Mouse (Mus musculus) testis, postnatal 14 days (tissue): ENCODE results near the gene Cmtm2a.
"Not testable (repeated sequence)": the region's sequence is repeated elsewhere in the genome, so short reads cannot be mapped to it uniquely, and the experiment has no call there.

Experiments
- DNase-seq: peaks from one replicate; pipeline ENCODE4 v3.0.0; 2021; ENCODE audit warnings: low spot score

Gene Cmtm2a

DNA sequence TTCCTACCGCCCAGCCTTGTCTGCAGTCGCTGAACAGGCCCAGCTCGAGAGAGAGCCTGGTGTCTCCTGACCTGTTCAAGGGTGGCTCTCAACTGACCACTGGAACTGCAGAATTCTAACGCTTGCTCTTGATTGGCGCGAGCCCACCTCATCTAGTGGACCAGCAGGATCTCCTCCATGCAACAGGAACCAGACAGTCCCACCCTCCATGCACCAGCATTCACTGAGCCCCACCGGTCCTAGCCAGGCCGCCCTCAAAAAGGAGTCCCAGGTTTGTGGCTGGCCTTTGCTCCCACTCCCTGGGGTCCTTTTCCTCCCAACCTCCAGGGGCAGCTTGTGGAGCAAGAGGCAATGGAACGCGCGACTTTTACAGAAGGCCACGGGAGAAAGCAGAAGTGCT is at the start of gene Cmtm2a:
Cmtm2a (minus strand) TSS at position 101 of the 400 bp plus-strand sequence.
- not testable (repeated sequence) for DNase-seq

GRCm38 (mm10) chr8:104342426-104342825 is 49.4 kb upstream of the Cmtm2a start:
- DNase-seq: no peak

DNA sequence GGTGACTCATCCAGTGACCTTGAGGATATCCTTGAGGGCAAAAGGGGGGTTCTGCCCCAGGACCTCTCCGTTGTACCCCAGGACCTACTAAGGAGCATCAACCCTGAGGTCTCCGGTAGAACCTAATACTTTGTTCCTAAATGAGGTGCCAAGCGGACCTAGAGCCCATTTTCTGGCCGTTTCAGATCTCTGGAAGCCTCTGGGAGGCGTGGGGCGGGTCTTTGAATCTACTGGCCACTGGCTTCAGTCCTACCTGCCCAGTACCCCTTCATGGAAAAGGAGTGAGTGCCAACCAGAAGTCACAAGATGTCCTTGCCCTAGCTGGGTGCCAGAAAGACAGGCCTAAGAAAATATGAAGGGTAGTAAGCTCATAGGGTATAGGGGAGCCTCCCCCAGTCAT is 48.7 kb upstream of the Cmtm2a start:
- DNase-seq: no peak

DNA sequence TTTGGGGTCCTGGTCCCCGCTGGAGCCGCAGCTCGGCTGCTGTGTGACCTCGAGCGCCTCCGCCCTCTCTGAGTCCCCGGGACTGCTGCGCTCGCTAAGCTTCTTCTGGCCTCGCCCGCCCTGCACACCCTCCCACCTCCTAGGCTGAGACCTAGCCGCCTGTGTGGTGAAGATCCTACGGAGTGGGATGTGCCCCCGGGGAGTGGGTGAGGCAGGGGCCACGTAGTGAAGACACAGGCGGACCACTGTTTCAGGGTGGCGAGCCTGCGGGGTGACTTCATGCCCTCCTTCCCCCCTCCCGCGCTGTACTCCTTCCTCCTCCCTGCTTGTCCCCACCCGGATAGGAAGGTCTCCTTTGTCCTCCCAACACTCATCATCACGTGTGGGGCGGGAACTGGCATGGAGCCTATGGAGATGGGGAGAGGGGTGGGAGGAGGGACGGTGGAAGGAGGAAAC is 48.2 kb upstream of the Cmtm2a start:
- DNase-seq: peak; percentile 74

DNA sequence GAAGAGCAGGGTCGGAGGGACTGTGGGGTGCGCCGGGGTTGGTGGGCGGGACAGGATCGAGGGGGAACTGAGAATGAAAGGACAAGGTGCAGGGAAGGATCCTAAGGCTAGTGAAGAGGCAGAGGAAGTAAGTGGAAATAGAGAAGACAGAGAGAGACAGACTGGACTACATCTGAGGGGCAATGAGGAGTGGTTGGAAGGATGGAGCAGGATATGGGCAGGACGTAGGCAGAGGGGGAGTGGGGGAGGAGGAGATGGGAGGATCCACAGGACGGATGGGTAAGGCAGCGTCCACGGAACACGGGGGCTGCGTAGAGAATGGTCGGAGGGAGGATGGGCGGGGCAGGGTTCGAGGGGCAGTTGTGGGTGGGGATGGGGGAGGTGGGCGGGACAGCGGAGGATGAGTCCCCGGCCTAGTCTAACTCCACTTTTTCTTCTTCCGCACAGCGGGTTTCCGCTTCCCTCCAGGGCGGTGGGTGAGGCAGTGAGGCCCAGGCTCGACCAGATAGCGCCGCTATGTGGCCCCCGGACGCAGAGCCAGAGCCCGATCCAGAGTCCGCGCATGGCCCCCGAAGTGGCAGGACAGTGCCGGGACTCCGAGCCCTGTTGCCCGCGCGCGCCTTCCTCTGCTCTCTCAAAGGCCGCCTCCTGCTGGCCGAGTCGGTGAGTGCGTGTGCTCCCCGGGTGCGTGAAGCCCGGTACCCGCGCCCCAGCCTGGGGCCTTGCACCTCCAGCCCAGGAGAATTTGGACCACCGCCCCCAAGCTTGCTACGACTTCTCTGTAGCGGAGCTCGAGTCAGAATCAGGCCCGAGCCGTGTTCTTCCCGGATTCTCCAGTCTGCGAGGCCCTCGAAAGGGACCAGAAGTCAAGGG is 47.5 kb upstream of the Cmtm2a start:
- peak; percentile 76 for DNase-seq

- DNase-seq: no peak
These were observed 46.9 kb upstream of the Cmtm2a start for GRCm38 (mm10) chr8:104339983-104340232.

DNA sequence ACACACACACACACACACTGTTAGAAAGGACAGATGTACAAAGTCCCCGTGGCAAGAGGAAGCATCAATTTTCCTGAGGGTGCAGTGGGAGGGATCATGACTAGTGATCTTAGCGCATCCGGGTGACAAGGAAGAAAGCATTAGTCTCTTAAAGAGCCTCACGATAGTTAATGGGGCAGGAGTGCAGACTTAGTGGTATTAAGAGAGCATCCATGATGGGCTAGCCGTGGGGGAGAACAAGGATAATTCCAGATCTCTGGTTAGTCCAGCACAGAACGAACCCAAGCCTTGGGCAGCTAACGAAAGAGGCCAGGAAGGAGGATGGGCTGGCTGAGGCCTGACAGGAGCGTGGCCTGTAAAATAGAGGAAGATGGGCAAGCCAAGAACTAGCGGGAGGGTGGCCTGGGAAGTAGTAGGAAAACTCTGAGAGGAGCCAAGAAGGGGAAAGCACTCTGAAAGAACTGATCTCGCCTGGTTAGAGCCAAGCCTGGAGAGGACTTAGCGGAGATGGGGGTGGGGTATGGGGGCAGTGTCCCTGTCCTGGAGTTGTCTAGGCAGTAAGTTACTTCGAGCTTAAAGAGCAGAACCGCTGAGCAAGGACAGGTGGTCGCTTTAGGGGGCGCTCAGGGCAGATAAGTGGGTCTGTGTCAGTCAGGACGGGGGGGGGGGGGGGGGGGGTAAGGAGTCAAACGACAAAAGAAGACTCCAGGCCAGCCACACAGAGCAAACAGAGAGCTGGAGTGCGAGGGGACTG is 46.4 kb upstream of the Cmtm2a start, which contains the start of gene Cmtm3:
Cmtm3 (plus strand) TSS at position 182 of the 754 bp plus-strand sequence.
- DNase-seq: peak; percentile 34

DNA sequence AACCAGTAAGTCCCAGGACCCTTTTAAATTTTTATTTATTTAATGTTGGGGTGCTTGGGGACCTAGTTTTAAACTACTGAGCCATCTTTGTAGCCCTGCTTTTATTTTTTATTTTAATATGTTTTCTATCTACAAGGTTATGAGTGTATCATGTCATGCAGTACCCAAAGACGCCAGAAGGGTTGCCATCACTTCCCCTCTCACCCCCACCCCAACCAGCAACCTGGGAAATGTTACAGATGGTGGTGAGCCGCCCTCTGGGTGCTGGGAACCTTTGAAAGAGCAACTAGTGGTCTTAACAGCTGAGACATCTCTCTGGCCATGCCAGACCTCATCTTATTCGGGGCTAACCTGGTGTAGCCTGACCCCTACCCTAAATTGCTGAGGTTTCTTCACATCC is 44.9 kb upstream of the Cmtm2a start:
- DNase-seq: no peak

DNA sequence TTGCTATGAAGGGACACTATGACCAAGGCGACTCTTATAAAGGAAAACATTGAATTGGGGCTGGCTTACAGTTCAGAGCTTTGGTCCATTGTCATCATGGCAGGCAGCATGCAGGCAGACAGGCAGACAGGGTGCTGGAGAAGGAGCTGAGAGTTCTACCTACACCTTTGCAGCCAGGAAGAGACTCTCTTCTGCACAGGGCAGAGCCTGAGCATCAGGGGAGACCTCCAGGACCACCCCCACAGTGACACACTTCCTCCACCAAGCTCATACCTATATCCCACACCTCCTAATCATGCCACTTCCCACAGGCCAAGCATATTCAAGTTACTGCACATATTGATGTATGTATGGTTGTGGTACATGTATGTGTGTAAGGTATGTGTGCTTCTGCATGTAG is 43.8 kb upstream of the Cmtm2a start:
- DNase-seq: no peak

- no peak for DNase-seq
These were observed 41.2 kb upstream of the Cmtm2a start for GRCm38 (mm10) chr8:104334196-104334595.

DNA sequence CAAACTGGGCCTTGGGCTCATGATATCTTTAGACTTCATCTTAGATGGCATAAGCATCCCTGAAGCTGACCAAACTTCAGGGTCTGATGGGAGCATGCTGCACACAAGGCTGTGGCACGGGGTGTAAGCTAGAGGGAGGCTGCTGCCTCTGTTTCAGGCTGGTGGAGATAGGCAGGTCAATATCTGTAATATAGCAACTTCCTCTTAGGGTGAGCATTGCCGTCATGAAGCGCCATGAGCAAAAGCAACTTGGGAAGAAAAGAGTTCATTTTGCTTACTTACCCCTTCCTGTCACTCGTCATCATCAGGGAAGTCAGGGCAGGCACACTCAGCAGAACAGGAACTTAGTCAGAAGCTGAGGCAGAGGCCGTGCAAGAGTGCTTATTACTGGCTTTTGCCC is 40.8 kb upstream of the Cmtm2a start:
- DNase-seq: no peak

DNA sequence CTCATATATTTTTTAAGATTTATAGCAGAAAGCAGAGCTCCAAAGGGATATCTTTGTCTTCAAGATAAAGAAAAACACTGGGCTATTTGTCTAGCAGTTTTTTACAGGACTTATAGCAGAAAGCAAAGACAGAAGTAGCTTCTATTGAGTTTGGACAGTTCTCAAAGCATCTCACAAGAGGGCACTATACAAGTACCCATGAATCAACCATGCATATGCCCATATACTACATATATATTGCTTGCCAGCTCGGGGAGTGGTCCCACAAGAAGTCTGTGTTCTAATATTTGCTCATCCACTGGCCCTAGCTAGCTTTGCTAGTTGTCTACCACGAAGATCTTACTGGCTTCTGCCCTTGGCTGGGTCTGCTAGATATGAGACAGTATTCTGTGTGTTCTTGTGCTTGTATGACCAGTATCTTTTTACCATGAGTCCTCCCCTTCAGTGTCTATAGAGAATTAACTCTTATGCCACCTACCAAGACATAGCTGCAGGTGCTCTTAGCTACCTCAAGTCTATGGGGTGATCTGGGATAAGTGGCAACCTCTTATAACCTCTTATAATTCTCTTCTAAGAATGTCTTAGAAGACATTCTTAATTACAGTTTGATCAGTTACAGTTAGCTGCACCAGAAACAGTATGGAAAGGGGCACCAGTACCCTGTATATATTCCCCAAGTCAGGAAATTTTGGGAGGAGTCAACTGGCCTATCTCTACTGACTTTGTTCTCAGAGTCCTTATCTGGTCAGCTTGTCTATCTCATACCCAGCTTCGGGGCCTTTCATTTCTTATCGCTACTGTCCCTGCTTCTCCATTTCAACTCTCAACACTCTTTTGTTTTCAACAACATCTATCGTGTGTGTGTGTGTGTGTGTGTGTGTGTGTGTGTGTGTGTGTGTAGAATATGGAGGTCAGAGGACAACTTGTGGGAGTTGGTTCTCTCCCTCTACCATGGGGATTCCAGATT is 40.0 kb upstream of the Cmtm2a start:
- DNase-seq: no peak

- not testable (repeated sequence) for DNase-seq
These were observed 28.9 kb upstream of the Cmtm2a start, which contains the start of gene Cmtm2b for GRCm38 (mm10) chr8:104321930-104322329. TSS of gene Cmtm2b (plus strand) at chr8:104322230.

- DNase-seq: not testable (repeated sequence)
These were observed 28.3 kb upstream of the Cmtm2a start, which contains the start of gene Gm11020 for GRCm38 (mm10) chr8:104321267-104321666. TSS of gene Gm11020 (plus strand) at chr8:104321567.

DNA sequence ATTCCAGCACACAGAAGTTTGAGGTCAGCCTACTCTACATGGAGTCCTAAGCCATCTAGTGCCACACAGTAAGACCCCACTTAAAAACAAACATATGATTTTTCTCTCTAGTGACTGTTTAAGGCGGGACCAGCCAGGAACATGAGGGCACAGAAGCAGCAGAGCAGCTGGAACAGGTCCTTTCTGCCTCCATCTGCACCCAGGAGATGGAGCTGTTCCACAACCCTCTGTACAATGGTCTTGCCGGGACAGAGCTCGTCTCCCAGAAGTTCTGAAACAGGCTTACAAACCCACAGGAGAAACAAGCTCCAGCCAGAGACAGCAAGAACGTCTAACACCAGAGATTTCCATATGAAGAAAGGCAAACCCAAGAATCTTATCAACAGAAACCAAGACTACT is 20.3 kb upstream of the Cmtm2a start:
- DNase-seq: no peak

DNA sequence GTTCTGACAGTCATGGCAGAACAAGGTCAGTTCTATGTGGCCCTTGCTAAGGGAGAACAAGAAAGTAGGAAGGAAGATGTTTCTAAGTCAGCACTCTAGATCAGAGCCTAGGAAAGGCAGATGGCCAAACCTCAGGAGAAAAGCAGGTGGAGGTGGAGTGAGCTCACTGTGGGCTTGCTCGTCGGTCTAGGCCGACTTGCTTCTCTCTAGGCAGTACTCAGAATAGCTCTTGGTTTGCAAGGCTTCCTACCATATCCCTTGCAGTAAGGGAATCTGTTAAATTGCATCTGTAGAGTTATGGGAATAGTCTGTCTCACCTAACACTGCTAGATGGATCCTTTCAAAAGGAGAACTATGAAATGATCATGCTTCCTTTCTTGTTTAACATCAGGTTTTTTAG is 19.0 kb upstream of the Cmtm2a start:
- DNase-seq: not testable (repeated sequence)

GRCm38 (mm10) chr8:104309441-104310155 is 16.6 kb upstream of the Cmtm2a start, which contains the start of the genes Gm45711 and Cmtm1:
TSS of gene Gm45711 (minus strand) at chr8:104310081.
TSS of gene Cmtm1 (minus strand) at chr8:104310145.
- DNase-seq: peak; percentile 19

DNA sequence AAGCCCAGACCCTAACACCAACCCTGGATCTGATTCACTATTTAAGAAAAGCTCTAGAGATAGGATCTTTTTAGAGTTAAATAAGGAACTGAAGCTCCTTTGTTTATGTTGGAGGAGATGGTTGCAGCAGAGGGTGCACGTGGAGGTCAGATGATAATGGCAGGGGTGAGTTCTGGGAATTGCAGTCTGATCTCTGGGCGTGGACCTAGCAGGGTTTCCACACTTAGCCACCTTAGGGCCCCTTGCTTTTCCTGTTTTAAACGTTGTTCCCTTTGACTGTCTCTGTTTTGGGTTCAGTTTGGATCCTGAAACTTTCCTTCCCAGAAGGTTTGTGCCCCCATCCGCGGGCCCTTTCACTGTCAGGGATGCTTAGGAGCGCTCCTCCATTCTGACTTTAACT is 15.4 kb upstream of the Cmtm2a start:
- not testable (repeated sequence) for DNase-seq

GRCm38 (mm10) chr8:104304962-104305361 is 12.0 kb upstream of the Cmtm2a start:
- DNase-seq: no peak

- not testable (repeated sequence) for DNase-seq
These were observed 9.6 kb upstream of the Cmtm2a start for GRCm38 (mm10) chr8:104302536-104302935.

DNA sequence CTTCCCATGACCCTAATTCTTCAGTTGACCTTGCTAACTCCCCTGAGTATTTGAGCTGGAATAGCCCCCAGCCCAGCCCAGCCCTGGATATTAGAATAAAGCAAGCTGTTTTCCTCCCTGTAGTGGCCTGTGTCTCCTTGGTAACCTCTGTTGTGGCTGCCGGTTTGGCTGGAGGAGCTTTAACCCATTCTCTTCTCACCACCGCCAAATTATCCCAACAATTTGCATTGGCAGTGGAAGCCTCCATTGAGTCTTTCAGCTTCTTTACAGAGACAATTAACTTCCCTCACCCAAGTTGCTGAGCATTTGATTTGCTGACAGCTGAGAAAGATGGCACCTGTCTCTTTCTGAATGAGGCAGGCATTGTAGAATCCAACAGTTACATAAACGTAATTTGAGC is 8.6 kb upstream of the Cmtm2a start:
- DNase-seq: not testable (repeated sequence)
